Mouse (Mus musculus) kidney, postnatal 0 days (tissue): ENCODE results near the gene Dhrs2. TPM values are rescaled to one million over a fixed set of nuclear protein-coding genes. Genes with fewer than 3 reads are reported as not detected.

Source experiments
- ATAC-seq: fragments of 200-750 bp; cut with Nextera tagmentation; replicated peaks from 2 replicates; pipeline ENCODE4 v1.8.0; 2017; ENCODE audit warnings: low read depth, moderate number of reproducible peaks, moderate TSS enrichment, moderate library complexity; ENCODE audit not compliant: low FRiP score
- DNase-seq: peaks from one replicate; pipeline ENCODE4 v3.0.0-alpha.2; 2016; ENCODE audit warnings: low spot score
- H3K27ac ChIP-seq: fragments of 300-500 bp; sonication (generic); 2 replicates; pipeline ENCODE4 v1.5.1; 2014; ENCODE audit warnings: mild to moderate bottlenecking
- H3K27me3 ChIP-seq: fragments of 300-500 bp; sonication (generic); 2 replicates; pipeline ENCODE4 v1.6.1; 2014; ENCODE audit warnings: low read length, mixed read lengths; ENCODE audit not compliant: insufficient read depth
- H3K36me3 ChIP-seq: fragments of 300-500 bp; sonication (generic); 2 replicates; pipeline ENCODE4 v1.6.1; 2014; ENCODE audit warnings: low read length, mixed read lengths; ENCODE audit not compliant: insufficient read depth
- H3K4me1 ChIP-seq: fragments of 300-500 bp; sonication (generic); replicated peaks from 2 replicates; pipeline ENCODE4 v1.6.1; 2014; ENCODE audit warnings: antibody characterized with exemption, low read length, mixed read lengths; ENCODE audit not compliant: insufficient read depth
- H3K4me2 ChIP-seq: fragments of 300-500 bp; sonication (generic); 2 replicates; pipeline ENCODE4 v1.6.1; 2014; ENCODE audit warnings: mild to moderate bottlenecking, low read length, moderate library complexity, mixed read lengths
- H3K4me3 ChIP-seq: fragments of 300-500 bp; sonication (generic); replicated peaks from 2 replicates; pipeline ENCODE4 v1.5.1; 2014; ENCODE audit warnings: low read depth, low read length
- H3K9ac ChIP-seq: fragments of 300-500 bp; sonication (generic); 2 replicates; pipeline ENCODE4 v1.6.1; 2014; ENCODE audit warnings: low read depth, low read length
- H3K9me3 ChIP-seq: fragments of 300-500 bp; sonication (generic); replicated peaks from 2 replicates; pipeline ENCODE4 v1.6.1; 2016; ENCODE audit warnings: low read length, inconsistent platforms, mixed read lengths
- CTCF ChIP-seq: IDR thresholded peaks from 2 replicates; pipeline ENCODE4 v1.5.1; 2016; ENCODE audit warnings: antibody characterized with exemption, low read depth, mild to moderate bottlenecking, moderate library complexity
- WGBS: fragments of 180-500 bp; shearing (Covaris S2); extraction: QIAGEN DNeasy Blood & Tissue Kit; methylation state at CpG from one replicate; pipeline ENCODE4 v1.1.7; 2014; 5-methylcytosine and 5-hydroxymethylcytosine counted together
- polyA plus RNA-seq: library from polyadenylated mRNA; unstranded; fragments of >200 nt; fragmentation: Nextera tagmentation; extraction: Ambion mirVana; gene quantifications from 2 replicates; pipeline ENCODE4 v1.2.1, GENCODE M21; 2015

Gene Dhrs2
- 0.09 TPM in 1 of 2 replicates, not detected in the other for polyA plus RNA-seq

- no peaks in the 10 kb centered on the region for H3K27me3 ChIP-seq
- H3K9ac ChIP-seq: no peak within 1 kb of the TSS
- no peak for TF ChIP-seq CTCF
- ATAC-seq (no peak), DNase-seq (no peak)
- no peaks in the 10 kb centered on the region for H3K4me1 ChIP-seq
- no peaks in the 10 kb centered on the region for H3K36me3 ChIP-seq
- no peak within 1 kb of the TSS for H3K4me3 ChIP-seq
- WGBS: 61% methylated on average over 9 of the region's 9 CpGs
- H3K9me3 ChIP-seq: no peaks in the 10 kb centered on the region
- no peak within 1 kb of the TSS for H3K27ac ChIP-seq
- H3K4me2 ChIP-seq: no peak within 1 kb of the TSS
These were observed at the start of gene Dhrs2 for GRCm38 (mm10) chr14:55221707-55222106. Dhrs2 (plus strand) TSS chr14:55222007.

GRCm38 (mm10) chr14:55174164-55174563, 47.6 kb upstream of the Dhrs2 start:
- Histone ChIP-seq H3K4me3 (no peak overlapping the region), H3K4me1 (no peaks in the 10 kb centered on the region), H3K36me3 (no peaks in the 10 kb centered on the region), H3K4me2 (no peak overlapping the region), H3K9me3 (no peaks in the 10 kb centered on the region), H3K9ac (no peak overlapping the region), H3K27ac (no peak overlapping the region), H3K27me3 (no peaks in the 10 kb centered on the region)
- ATAC-seq (no peak), DNase-seq (no peak)
- WGBS: 51% methylated on average over 6 of the region's 6 CpGs
- TF ChIP-seq CTCF: no peak

- peak; percentile 77 for TF ChIP-seq CTCF
- H3K27me3 ChIP-seq: no peaks in the 10 kb centered on the region
- no peak overlapping the region for H3K4me3 ChIP-seq
- H3K9ac ChIP-seq: no peak overlapping the region
- no peaks in the 10 kb centered on the region for H3K4me1 ChIP-seq
- ATAC-seq: no peak
- H3K27ac ChIP-seq: no peak overlapping the region
- 53% methylated on average over 5 of the region's 5 CpGs for WGBS
- H3K9me3 ChIP-seq: no peaks in the 10 kb centered on the region
- H3K4me2 ChIP-seq: no peak overlapping the region
- peak; percentile 52 for DNase-seq
- no peaks in the 10 kb centered on the region for H3K36me3 ChIP-seq
These were observed 44.5 kb upstream of the Dhrs2 start for GRCm38 (mm10) chr14:55177274-55177673.

- no peaks in the 10 kb centered on the region for H3K9me3 ChIP-seq
- no peaks in the 10 kb centered on the region for H3K36me3 ChIP-seq
- no peak overlapping the region for H3K4me2 ChIP-seq
- no peaks in the 10 kb centered on the region for H3K4me1 ChIP-seq
- no peak overlapping the region for H3K27ac ChIP-seq
- H3K4me3 ChIP-seq: no peak overlapping the region
- H3K27me3 ChIP-seq: no peaks in the 10 kb centered on the region
- ATAC-seq (no peak), DNase-seq (no peak)
- H3K9ac ChIP-seq: no peak overlapping the region
- WGBS: 44% methylated on average over 3 of the region's 3 CpGs
- TF ChIP-seq CTCF: no peak
These were observed 40.9 kb upstream of the Dhrs2 start for GRCm38 (mm10) chr14:55180951-55181350.

GRCm38 (mm10) chr14:55183231-55183630, 38.6 kb upstream of the Dhrs2 start:
- H3K4me3 ChIP-seq: no peak overlapping the region
- ATAC-seq (no peak), DNase-seq (no peak)
- 92% methylated on average over 3 of the region's 3 CpGs for WGBS
- no peaks in the 10 kb centered on the region for H3K36me3 ChIP-seq
- TF ChIP-seq CTCF: no peak
- H3K27ac ChIP-seq: no peak overlapping the region
- H3K9me3 ChIP-seq: no peaks in the 10 kb centered on the region
- no peak overlapping the region for H3K9ac ChIP-seq
- H3K4me2 ChIP-seq: no peak overlapping the region
- H3K27me3 ChIP-seq: no peaks in the 10 kb centered on the region
- no peaks in the 10 kb centered on the region for H3K4me1 ChIP-seq

- Histone ChIP-seq H3K27ac (no peak overlapping the region), H3K4me3 (no peak overlapping the region), H3K9ac (no peak overlapping the region), H3K4me2 (no peak overlapping the region), H3K36me3 (no peaks in the 10 kb centered on the region), H3K4me1 (no peaks in the 10 kb centered on the region), H3K27me3 (no peaks in the 10 kb centered on the region), H3K9me3 (no peaks in the 10 kb centered on the region)
- ATAC-seq: no peak
- DNase-seq: no peak
- WGBS: 89% methylated on average over 3 of the region's 3 CpGs
- no peak for TF ChIP-seq CTCF
These were observed 37.1 kb upstream of the Dhrs2 start for GRCm38 (mm10) chr14:55184640-55185145.

- WGBS: 29% methylated on average over 4 of the region's 4 CpGs
These were observed 33.3 kb upstream of the Dhrs2 start for GRCm38 (mm10) chr14:55188491-55188890.

More at GRCm38 (mm10) chr14:55188491-55188890, 33.3 kb upstream of the Dhrs2 start:
- Histone ChIP-seq H3K27ac (no peak overlapping the region), H3K9me3 (no peaks in the 10 kb centered on the region), H3K9ac (no peak overlapping the region), H3K4me1 (no peaks in the 10 kb centered on the region), H3K4me3 (no peak overlapping the region), H3K36me3 (no peaks in the 10 kb centered on the region), H3K27me3 (no peaks in the 10 kb centered on the region), H3K4me2 (no peak overlapping the region)
- ATAC-seq: no peak
- TF ChIP-seq CTCF: no peak
- peak; percentile 69 for DNase-seq
